Mouse (Mus musculus): ENCODE measurements around the gene Dscaml1. TPM values are rescaled to one million over a fixed set of nuclear protein-coding genes. Genes with fewer than 3 reads are reported as not detected.

Dscaml1 gene
- polyA plus RNA-seq, 1 experiment from 2014 or later = 0.79 TPM

DNA sequence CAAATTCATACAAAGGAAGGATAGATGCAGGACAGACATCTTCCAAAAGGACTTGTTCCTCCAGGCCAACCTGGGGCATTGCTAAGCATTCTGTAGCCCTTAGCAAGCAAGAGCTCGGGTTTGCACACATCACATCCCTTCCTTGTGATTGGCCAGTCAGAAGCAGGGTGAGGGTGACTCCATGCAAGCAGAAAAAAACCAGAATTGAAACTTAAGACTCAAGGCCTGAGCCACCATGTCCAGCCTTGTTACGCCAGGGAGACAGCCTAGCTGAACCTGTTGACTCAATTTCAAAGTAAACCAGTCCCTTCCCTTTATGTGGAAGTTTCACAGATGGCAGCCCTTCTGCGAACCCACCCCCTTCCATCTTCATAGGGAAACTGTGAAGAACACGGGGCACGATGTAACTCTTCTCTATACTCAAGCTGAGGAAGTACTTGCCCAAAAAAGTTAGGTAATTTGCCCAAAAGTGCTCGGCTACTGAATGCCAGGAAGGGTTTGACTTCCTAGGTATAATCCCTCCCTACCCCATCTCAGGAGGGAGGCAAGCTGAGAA, 218.5 kb downstream of the Dscaml1 start:
- H3K36me3 ChIP-seq (replicated peaks) = no peaks in the 10 kb centered on the region
- DNase-seq (ENCODE audit: extremely low spot score, low spot score) = no peak
- H3K9me3 ChIP-seq = no peaks in the 10 kb centered on the region; the same call in 1 of the 2 replicates
- H3K4me1 ChIP-seq = peaks cover 28% of the 10 kb centered on the region
- 72% methylated on average over 6 of the region's 6 CpGs for WGBS
- no peak overlapping the region for H3K4me3 ChIP-seq
- 0 out of 2 replicates have a peak overlapping the region, but pooled peaks have one; percentile 56 for H3K27ac ChIP-seq
- peaks cover 18% of the 10 kb centered on the region for H3K27me3 ChIP-seq (ENCODE audit: poor library complexity, severe bottlenecking)

DNA sequence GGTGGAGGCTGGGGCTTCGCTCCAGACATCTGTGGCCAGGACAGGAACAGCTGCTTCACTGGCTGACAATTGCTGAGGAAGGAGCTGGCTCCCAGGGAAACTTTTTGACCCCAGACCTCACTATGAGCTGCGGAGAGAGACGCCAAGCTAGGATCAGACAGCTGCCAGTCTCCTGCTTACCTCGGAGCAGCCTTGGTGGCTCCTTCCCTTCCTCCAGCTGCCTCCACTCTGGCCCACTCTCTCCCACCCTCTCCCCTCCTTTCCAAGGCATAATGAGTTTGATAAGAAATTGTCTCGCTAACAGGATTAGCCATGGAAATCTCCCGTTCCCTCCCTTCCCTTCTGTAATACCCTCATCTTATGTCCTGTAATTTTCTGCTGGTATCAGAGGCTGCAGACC, 219.1 kb downstream of the Dscaml1 start:
- DNase-seq (ENCODE audit: extremely low spot score, low spot score) = no peak

DNA sequence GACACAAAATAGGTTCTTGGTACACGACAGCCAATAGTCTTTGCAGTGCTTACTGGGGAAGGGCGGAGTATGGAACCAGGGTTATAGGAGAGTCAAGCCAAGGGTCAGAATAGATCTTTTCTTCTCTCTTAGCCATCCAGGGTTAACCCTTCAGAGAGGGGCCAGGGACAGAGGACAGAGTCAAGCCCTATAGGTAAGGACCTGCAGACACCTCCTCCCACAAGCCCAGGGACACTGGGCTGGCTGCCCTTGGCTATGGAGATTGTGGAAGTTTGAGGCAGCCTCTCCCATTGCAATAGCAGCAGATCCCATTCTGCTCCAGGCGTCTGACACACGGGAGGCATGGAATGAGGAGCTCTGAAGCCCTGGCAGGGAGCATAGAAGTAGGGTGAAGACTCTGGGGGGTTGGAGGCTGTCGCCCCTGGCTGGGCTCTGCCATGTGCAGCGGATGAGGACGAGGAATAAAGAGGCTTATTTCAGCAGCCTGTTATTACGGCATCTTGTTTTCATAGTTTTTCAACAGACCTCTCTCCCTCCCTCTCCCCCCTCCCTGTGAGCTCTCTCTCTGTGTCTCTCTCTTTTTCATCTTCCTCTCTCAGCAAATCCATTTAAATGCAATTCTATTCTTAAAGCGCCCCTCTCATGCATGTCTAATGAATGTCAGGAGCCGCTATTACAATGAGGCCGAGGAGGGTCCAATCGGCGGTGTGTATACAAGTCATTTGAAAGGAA, 224.8 kb downstream of the Dscaml1 start:
- peak; percentile 44 for DNase-seq (ENCODE audit: extremely low spot score, low spot score)

More for the DNA sequence above, 219.1 kb downstream of the Dscaml1 start:
- peaks cover 24% of the 10 kb centered on the region for H3K27me3 ChIP-seq (ENCODE audit: poor library complexity, severe bottlenecking)
- no peaks in the 10 kb centered on the region for H3K36me3 ChIP-seq (replicated peaks)
- H3K27ac ChIP-seq = peak overlapping the region; percentile 56; the same call in 1 of the 2 replicates
- H3K4me1 ChIP-seq = peaks cover 31% of the 10 kb centered on the region
- no peaks in the 10 kb centered on the region; the same call in 1 of the 2 replicates for H3K9me3 ChIP-seq
- 30% methylated on average over 6 of the region's 6 CpGs for WGBS
- no peak overlapping the region for H3K4me3 ChIP-seq

DNA sequence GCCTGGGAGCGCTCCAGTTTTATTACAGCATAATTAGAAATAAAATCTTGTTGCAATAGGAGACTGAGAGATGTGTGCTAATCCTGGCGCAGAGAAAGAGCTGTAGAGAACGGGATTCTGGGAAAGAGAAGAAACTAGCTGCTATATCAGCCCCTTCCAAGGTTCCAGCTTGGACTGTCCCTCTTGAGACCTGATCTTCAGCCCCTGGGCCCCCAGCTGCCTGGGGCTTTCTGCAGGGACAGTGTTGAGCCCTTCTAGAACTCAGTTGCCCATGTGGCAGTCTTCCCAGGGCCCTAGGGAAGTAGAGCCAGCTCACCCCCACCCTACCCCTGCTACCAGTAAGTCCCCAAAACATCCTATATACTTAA, 225.4 kb downstream of the Dscaml1 start:
- H3K4me3 ChIP-seq = peak overlapping the region; percentile 18; the same call in 1 of the 2 replicates
- 44% methylated on average over 3 of the region's 3 CpGs for WGBS
- no peaks in the 10 kb centered on the region; the same call in 1 of the 2 replicates for H3K9me3 ChIP-seq
- no peak for DNase-seq (ENCODE audit: extremely low spot score, low spot score)
- H3K4me1 ChIP-seq = peaks cover 54% of the 10 kb centered on the region
- H3K27me3 ChIP-seq (ENCODE audit: poor library complexity, severe bottlenecking) = peaks cover 24% of the 10 kb centered on the region
- H3K27ac ChIP-seq = peak overlapping the region; percentile 86
- H3K36me3 ChIP-seq (replicated peaks) = no peaks in the 10 kb centered on the region

More for the DNA sequence above, 224.8 kb downstream of the Dscaml1 start:
- WGBS = 32% methylated on average over 13 of the region's 13 CpGs
- Histone ChIP-seq H3K36me3 (replicated peaks) (no peaks in the 10 kb centered on the region), H3K27ac (peak overlapping the region; percentile 86), H3K27me3 (ENCODE audit: poor library complexity, severe bottlenecking) (peaks cover 24% of the 10 kb centered on the region), H3K4me3 (peak overlapping the region; percentile 18; the same call in 1 of the 2 replicates), H3K4me1 (peaks cover 48% of the 10 kb centered on the region), H3K9me3 (no peaks in the 10 kb centered on the region; the same call in 1 of the 2 replicates)

DNA sequence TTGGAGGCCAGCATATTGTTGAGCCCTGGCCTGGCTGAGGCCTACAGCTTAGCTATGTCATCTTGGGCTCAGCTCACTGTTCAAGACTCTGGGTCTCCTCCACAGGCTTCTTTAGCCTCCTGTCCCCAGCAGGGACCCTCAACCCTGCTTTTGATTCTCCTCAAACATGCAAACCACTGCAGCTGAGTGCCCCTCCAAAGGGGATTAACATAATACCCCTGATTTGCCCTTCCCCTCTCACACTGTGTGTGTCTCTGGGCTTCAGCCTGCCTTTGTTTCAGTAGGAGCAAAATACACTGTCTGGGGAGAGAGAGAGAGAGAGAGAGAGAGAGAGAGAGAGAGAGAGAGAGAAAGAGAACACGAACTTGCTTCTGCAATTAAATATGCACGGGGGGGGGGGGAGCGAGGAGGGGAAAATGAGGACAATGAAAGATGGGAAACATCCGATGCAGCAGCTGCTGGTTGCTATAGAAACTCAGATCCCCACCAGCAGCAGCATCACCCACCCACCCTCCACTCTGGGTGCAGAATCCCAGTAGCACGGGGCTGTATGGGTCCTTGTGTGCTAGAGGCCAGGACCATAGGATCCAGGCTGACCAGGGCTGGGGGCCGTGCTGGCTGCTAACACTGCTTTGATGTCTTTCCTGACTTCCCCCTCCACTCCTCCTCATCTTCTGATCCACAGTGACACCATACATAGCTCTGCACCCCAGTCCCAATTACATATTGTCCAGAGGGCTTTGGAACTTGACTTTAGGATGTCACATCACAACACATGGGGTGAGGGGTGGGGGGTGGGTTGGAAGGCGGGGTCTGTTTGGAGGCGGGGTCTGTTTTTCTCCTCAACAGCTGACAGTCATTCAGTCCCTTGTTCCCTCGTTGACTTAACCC, 231.0 kb downstream of the Dscaml1 start:
- Histone ChIP-seq H3K36me3 (replicated peaks) (no peaks in the 10 kb centered on the region), H3K4me3 (peak overlapping the region; percentile 27; the same call in 1 of the 2 replicates), H3K27ac (peak overlapping the region; percentile 88), H3K4me1 (peaks cover 45% of the 10 kb centered on the region), H3K9me3 (no peaks in the 10 kb centered on the region), H3K27me3 (ENCODE audit: poor library complexity, severe bottlenecking) (no peaks in the 10 kb centered on the region)
- WGBS = 8% methylated on average over 9 of the region's 9 CpGs
- DNase-seq (ENCODE audit: extremely low spot score, low spot score) = peak; percentile 57

DNA sequence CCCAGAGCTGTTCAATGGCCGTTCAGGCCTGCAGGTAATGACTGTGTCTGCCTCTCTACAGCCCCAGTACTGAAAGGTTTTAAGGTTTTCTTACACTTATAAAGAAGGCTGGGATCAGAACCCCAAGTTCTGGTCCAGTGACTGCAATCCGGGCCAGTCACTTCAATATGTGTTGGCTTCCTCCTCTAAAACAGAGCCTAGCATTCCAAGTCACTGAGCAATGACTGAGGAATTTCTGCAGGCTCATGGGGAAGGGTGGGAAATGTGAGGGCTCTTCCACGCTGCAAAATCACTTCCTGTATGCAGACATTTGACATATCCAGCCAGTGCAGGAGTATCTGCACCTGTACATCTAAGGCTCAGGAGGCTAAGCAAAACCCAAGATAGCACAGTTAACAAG, 233.8 kb downstream of the Dscaml1 start:
- H3K4me3 ChIP-seq = no peak overlapping the region
- no peaks in the 10 kb centered on the region for H3K9me3 ChIP-seq
- no peaks in the 10 kb centered on the region for H3K36me3 ChIP-seq (replicated peaks)
- 78% methylated on average over 3 of the region's 3 CpGs for WGBS
- peak overlapping the region; percentile 17; the same call in 1 of the 2 replicates for H3K27ac ChIP-seq
- H3K27me3 ChIP-seq (ENCODE audit: poor library complexity, severe bottlenecking) = no peaks in the 10 kb centered on the region
- no peak for DNase-seq (ENCODE audit: extremely low spot score, low spot score)
- H3K4me1 ChIP-seq = peaks cover 65% of the 10 kb centered on the region

DNA sequence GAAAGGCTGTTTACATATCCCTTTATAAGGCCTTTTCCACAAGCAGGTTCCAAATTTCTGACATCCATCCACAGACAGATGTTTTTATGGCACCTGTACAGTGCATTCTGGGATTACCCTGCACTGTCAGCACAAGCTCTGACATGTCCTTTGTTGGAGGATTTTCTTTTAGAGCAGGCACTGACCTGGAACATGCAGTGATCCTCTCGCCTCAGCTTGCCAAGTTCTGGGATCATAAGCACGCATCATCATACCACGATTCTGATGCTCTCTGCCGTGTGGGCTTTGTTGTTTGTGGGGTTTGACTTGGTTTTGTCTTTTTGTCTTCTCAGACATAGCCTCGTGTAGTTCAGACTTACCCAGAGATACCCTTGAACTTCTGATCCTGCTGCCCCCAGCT, 236.0 kb downstream of the Dscaml1 start:
- no peaks in the 10 kb centered on the region for H3K9me3 ChIP-seq
- H3K36me3 ChIP-seq (replicated peaks) = no peaks in the 10 kb centered on the region
- WGBS = 77% methylated on average over 5 of the region's 5 CpGs
- H3K27ac ChIP-seq = peak overlapping the region; percentile 84; the same call in 1 of the 2 replicates
- DNase-seq (ENCODE audit: extremely low spot score, low spot score) = no peak
- no peak overlapping the region for H3K4me3 ChIP-seq
- peaks cover 62% of the 10 kb centered on the region for H3K4me1 ChIP-seq
- no peaks in the 10 kb centered on the region for H3K27me3 ChIP-seq (ENCODE audit: poor library complexity, severe bottlenecking)

DNA sequence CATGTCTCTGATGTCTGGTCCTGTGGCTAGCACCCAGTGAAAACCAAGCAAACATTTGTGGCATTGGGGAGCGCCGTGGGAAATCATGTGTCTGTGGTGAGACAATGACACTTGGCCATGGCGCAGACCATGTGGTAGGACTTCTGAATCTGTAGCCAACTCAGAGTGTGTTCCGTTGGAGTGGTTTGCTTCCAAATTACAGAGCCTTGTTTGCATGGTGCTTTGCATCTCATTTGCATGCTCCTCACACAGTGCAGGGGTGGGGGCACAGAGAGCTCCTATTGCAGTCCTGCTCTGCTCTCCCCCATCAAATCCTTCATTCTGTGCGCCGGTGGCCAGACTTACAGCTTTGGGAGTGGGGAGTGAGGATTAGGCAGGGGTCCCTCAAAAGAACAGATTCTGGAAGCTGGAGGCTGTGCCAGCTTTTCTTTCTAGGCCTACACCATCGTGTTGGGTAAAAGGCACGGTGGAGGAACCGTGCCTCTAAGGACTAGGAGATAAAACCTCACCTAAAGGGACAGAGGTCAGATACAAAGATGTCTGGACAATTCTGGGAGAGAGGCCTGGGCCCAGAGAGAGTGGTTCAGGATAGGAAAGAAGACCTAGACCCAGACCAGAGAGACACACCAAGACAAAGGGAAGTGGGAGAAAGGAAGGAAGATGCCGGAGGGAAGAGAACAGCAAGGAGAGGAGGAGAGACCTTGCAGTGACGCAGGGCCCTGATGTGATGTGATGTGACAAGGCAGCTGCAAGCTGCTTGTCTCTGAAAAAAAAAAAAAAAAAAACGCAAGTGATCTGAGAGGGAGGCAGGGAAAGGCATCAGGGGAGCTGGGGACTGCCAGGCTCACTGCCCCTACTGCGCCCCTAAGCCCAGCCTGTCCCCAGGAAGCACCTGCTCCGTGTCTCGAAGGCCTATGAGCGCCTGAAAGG, 237.2 kb downstream of the Dscaml1 start:
- no peak overlapping the region for H3K4me3 ChIP-seq
- WGBS = 62% methylated on average over 16 of the region's 16 CpGs
- H3K9me3 ChIP-seq = no peaks in the 10 kb centered on the region
- H3K27ac ChIP-seq = peak overlapping the region; percentile 84
- H3K27me3 ChIP-seq (ENCODE audit: poor library complexity, severe bottlenecking) = no peaks in the 10 kb centered on the region
- no peak for DNase-seq (ENCODE audit: extremely low spot score, low spot score)
- H3K4me1 ChIP-seq = peaks cover 51% of the 10 kb centered on the region
- no peaks in the 10 kb centered on the region for H3K36me3 ChIP-seq (replicated peaks)

DNA sequence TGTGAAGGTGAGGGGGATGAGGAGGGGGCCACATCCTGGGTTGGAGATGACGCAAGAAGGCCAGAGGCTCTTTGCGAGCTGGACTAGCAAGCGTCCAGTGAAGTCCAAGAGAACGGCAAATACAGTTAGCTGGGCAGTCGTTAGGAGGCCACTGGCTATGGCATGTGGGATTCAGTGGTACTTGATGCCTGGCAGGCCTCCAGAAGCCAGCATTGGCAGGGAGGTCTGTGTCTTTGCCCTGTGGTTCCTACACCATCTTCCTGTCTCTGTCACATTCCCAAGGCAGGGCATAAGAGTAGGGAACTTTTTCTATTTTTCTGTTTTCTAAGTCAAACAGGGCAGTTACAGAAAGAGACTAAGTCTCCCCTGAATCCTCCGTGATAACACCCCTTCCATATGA, 237.9 kb downstream of the Dscaml1 start:
- DNase-seq (ENCODE audit: extremely low spot score, low spot score) = no peak
- 0 out of 2 replicates have a peak, but pooled peaks cover 2% of the 10 kb centered on the region for H3K27me3 ChIP-seq (ENCODE audit: poor library complexity, severe bottlenecking)
- H3K9me3 ChIP-seq = no peaks in the 10 kb centered on the region
- peak overlapping the region; percentile 84 for H3K27ac ChIP-seq
- H3K4me3 ChIP-seq = no peak overlapping the region
- peaks cover 51% of the 10 kb centered on the region for H3K4me1 ChIP-seq
- H3K36me3 ChIP-seq (replicated peaks) = no peaks in the 10 kb centered on the region
- WGBS = 83% methylated on average over 6 of the region's 6 CpGs

DNA sequence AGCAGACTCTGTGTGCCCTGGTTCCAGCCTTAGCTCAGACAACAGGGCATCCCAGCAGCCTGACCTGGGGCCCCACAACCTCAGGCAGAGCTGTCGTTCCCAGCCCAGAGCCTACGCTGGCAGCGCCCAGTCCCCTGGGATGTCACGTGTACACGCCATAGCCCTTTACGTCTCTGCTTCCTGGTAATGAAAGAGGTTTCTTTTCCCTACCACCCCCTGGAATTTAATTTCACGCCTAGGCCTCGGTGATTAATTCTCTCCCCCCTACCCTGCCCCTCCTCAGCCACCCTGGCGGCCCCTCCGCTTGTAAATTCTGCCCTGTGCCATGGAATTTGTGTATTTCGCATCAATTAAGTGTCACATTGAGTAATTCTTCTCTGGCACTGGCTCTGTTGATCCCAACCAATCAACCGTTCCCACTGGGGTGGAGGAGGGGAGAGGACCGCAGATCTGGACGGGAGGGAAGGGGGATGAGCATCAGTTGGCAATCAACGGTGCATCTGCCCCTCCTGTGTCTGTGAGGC, 238.5 kb downstream of the Dscaml1 start:
- H3K27ac ChIP-seq = peak overlapping the region; percentile 84
- H3K4me3 ChIP-seq = no peak overlapping the region
- DNase-seq (ENCODE audit: extremely low spot score, low spot score) = no peak

DNA sequence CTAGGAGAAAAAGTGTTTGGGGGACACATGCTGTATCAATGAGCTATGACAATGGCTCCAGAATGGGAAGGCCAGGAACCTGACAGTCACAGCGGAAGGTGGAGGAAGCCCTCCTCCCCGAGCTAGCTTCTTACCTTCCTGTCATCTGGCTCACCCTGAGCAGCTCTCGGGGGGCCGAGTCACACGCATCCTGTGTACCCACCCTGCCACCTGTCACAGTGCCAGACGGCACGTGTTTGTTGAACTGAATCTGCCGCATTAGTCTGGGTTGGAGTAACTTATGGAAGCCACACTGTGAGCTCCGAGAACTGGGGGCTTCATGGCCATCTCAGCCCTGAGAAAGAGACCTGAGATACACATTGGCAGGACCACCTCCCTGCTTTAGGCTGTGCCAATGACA, 249.5 kb downstream of the Dscaml1 start:
- Histone ChIP-seq H3K27me3 (ENCODE audit: poor library complexity, severe bottlenecking) (peaks cover 17% of the 10 kb centered on the region; the same call in 1 of the 2 replicates), H3K36me3 (replicated peaks) (no peaks in the 10 kb centered on the region), H3K4me3 (no peak overlapping the region), H3K9me3 (no peaks in the 10 kb centered on the region), H3K27ac (peak overlapping the region; percentile 73), H3K4me1 (peaks cover 54% of the 10 kb centered on the region)
- WGBS = 92% methylated on average over 9 of the region's 9 CpGs
- DNase-seq (ENCODE audit: extremely low spot score, low spot score) = no peak

More for the DNA sequence above, 238.5 kb downstream of the Dscaml1 start:
- Histone ChIP-seq H3K4me1 (peaks cover 48% of the 10 kb centered on the region), H3K27me3 (ENCODE audit: poor library complexity, severe bottlenecking) (0 out of 2 replicates have a peak, but pooled peaks cover 3% of the 10 kb centered on the region), H3K9me3 (no peaks in the 10 kb centered on the region), H3K36me3 (replicated peaks) (no peaks in the 10 kb centered on the region)
- WGBS = 49% methylated on average over 15 of the region's 15 CpGs

Measured in forebrain, embryonic 10.5 days (tissue).